Mouse (Mus musculus) heart, embryonic 16.5 days (tissue): ENCODE results near the gene Glrx3. TPM values are rescaled to one million over a fixed set of nuclear protein-coding genes. Genes with fewer than 3 reads are reported as not detected.
"Not testable (repeated sequence)": the region's sequence is repeated elsewhere in the genome, so short reads cannot be mapped to it uniquely, and the experiment has no call there.

Experiments
- ATAC-seq: fragments of 200-750 bp; cut with Nextera tagmentation; replicated peaks from 2 replicates; pipeline ENCODE4 v1.8.0; 2017; ENCODE audit warnings: moderate number of reproducible peaks; ENCODE audit not compliant: insufficient read depth, low FRiP score; ENCODE audit errors: extremely low read depth
- H3K27ac ChIP-seq: fragments of 300-500 bp; sonication (generic); 2 replicates; pipeline ENCODE4 v1.5.1; 2014; ENCODE audit warnings: mild to moderate bottlenecking, low read length, control low read depth, moderate library complexity
- H3K27me3 ChIP-seq: fragments of 300-500 bp; sonication (generic); 2 replicates; pipeline ENCODE4 v1.6.1; 2014; ENCODE audit warnings: low read length, mixed read lengths; ENCODE audit not compliant: control insufficient read depth, insufficient read depth
- H3K36me3 ChIP-seq: fragments of 300-500 bp; sonication (generic); 2 replicates; pipeline ENCODE4 v1.6.1; 2014; ENCODE audit not compliant: control insufficient read depth, insufficient read depth
- H3K4me1 ChIP-seq: fragments of 300-500 bp; sonication (generic); 2 replicates; pipeline ENCODE4 v1.6.1; 2014; ENCODE audit warnings: low read length, mixed read lengths; ENCODE audit not compliant: control insufficient read depth, insufficient read depth
- H3K4me2 ChIP-seq: fragments of 300-500 bp; sonication (generic); 2 replicates; pipeline ENCODE4 v1.6.1; 2014; ENCODE audit warnings: low read depth, mild to moderate bottlenecking, control low read depth, low read length
- H3K4me3 ChIP-seq: fragments of 300-500 bp; sonication (generic); 2 replicates; pipeline ENCODE4 v1.5.1; 2014; ENCODE audit warnings: mild to moderate bottlenecking, control low read depth, low read length
- H3K9ac ChIP-seq: fragments of 300-500 bp; sonication (generic); 2 replicates; pipeline ENCODE4 v1.6.1; 2014; ENCODE audit warnings: low read length, control low read depth
- H3K9me3 ChIP-seq: fragments of 300-500 bp; sonication (generic); replicated peaks from 2 replicates; pipeline ENCODE4 v1.6.1; 2016; ENCODE audit warnings: low read length; ENCODE audit not compliant: control insufficient read depth
- WGBS: fragments of 180-500 bp; shearing (Covaris S2); extraction: QIAGEN DNeasy Blood & Tissue Kit; methylation state at CpG from one replicate; pipeline ENCODE4 v1.1.7; 2014; 5-methylcytosine and 5-hydroxymethylcytosine counted together
- polyA plus RNA-seq: library from polyadenylated mRNA; unstranded; fragments of >200 nt; fragmentation: Nextera tagmentation; extraction: Ambion mirVana; gene quantifications from 2 replicates; pipeline ENCODE4 v1.2.1, GENCODE M21; 2015

Gene Glrx3
- polyA plus RNA-seq, 1 experiment from 2014 or later, result 176 TPM

- WGBS, result 70% methylated on average over 8 of the region's 8 CpGs
- no peak for ATAC-seq
Measured at GRCm38 (mm10) chr7:137414710-137415109, 22.7 kb upstream of the Glrx3 start.

GRCm38 (mm10) chr7:137420550-137420949 lies 16.9 kb upstream of the Glrx3 start:
- Histone ChIP-seq H3K4me3 (no peak overlapping the region), H3K36me3 (no peaks in the 10 kb centered on the region), H3K4me1 (no peaks in the 10 kb centered on the region), H3K27me3 (no peaks in the 10 kb centered on the region), H3K4me2 (no peak overlapping the region), H3K9me3 (no peaks in the 10 kb centered on the region), H3K27ac (no peak overlapping the region), H3K9ac (no peak overlapping the region)
- ATAC-seq, result no peak
- WGBS, result 73% methylated on average over 2 of the region's 2 CpGs

More at GRCm38 (mm10) chr7:137414710-137415109, 22.7 kb upstream of the Glrx3 start:
- no peak overlapping the region for H3K27ac ChIP-seq
- peaks cover 4% of the 10 kb centered on the region for H3K4me1 ChIP-seq
- H3K4me2 ChIP-seq, result no peak overlapping the region
- no peak overlapping the region for H3K9ac ChIP-seq
- H3K4me3 ChIP-seq, result no peak overlapping the region
- no peaks in the 10 kb centered on the region for H3K9me3 ChIP-seq
- H3K27me3 ChIP-seq, result no peaks in the 10 kb centered on the region
- no peaks in the 10 kb centered on the region for H3K36me3 ChIP-seq

- no peak overlapping the region for H3K4me2 ChIP-seq
- H3K9ac ChIP-seq, result no peak overlapping the region
- ATAC-seq, result no peak
- H3K4me3 ChIP-seq, result no peak overlapping the region
- H3K9me3 ChIP-seq, result no peaks in the 10 kb centered on the region
- no peaks in the 10 kb centered on the region for H3K36me3 ChIP-seq
- H3K4me1 ChIP-seq, result no peaks in the 10 kb centered on the region
- WGBS, result 96% methylated on average over 4 of the region's 4 CpGs
- H3K27ac ChIP-seq, result no peak overlapping the region
- no peaks in the 10 kb centered on the region for H3K27me3 ChIP-seq
Measured at GRCm38 (mm10) chr7:137421236-137421635, 16.2 kb upstream of the Glrx3 start.

- H3K4me3 ChIP-seq, result no peak overlapping the region
- WGBS, result 46% methylated on average over 4 of the region's 4 CpGs
- no peak for ATAC-seq
Measured at GRCm38 (mm10) chr7:137426693-137427092, 10.7 kb upstream of the Glrx3 start.

GRCm38 (mm10) chr7:137431769-137432603 lies 5.4 kb upstream of the Glrx3 start:
- Histone ChIP-seq H3K27me3 (no peaks in the 10 kb centered on the region), H3K4me3 (no peak overlapping the region), H3K36me3 (no peaks in the 10 kb centered on the region), H3K27ac (no peak overlapping the region), H3K9me3 (no peaks in the 10 kb centered on the region), H3K9ac (no peak overlapping the region), H3K4me1 (no peaks in the 10 kb centered on the region), H3K4me2 (no peak overlapping the region)
- 59% methylated on average over 13 of the region's 13 CpGs for WGBS
- ATAC-seq, result no peak

More at GRCm38 (mm10) chr7:137426693-137427092, 10.7 kb upstream of the Glrx3 start:
- no peak overlapping the region for H3K4me2 ChIP-seq
- no peaks in the 10 kb centered on the region for H3K27me3 ChIP-seq
- no peaks in the 10 kb centered on the region for H3K9me3 ChIP-seq
- no peaks in the 10 kb centered on the region for H3K4me1 ChIP-seq
- no peak overlapping the region for H3K27ac ChIP-seq
- no peaks in the 10 kb centered on the region for H3K36me3 ChIP-seq
- no peak overlapping the region for H3K9ac ChIP-seq

GRCm38 (mm10) chr7:137436901-137437300 lies 513 bp upstream of the Glrx3 start:
- WGBS, result 79% methylated on average over 6 of the region's 6 CpGs
- H3K36me3 ChIP-seq, result no peaks in the 10 kb centered on the region
- H3K27ac ChIP-seq, result peak overlapping the region; percentile 87
- ATAC-seq, result no peak
- no peaks in the 10 kb centered on the region for H3K9me3 ChIP-seq
- peaks cover 15% of the 10 kb centered on the region for H3K4me1 ChIP-seq
- H3K4me3 ChIP-seq, result peak overlapping the region; percentile 98
- H3K4me2 ChIP-seq, result peak overlapping the region; percentile 47; the same call in 1 of the 2 replicates
- no peaks in the 10 kb centered on the region for H3K27me3 ChIP-seq
- H3K9ac ChIP-seq, result no peak overlapping the region

- peak overlapping the region; percentile 88 for H3K4me2 ChIP-seq
- peak; percentile 6; the same call in 1 of the 2 replicates for ATAC-seq
- peak overlapping the region; percentile 87 for H3K27ac ChIP-seq
- H3K4me3 ChIP-seq, result peak overlapping the region; percentile 98
- 3% methylated on average over 7 of the region's 7 CpGs for whole genome bisulfite sequencing
- peak overlapping the region; percentile 97 for H3K9ac ChIP-seq
- H3K36me3 ChIP-seq, result no peaks in the 10 kb centered on the region
- no peaks in the 10 kb centered on the region for H3K9me3 ChIP-seq
- H3K4me1 ChIP-seq, result peaks cover 15% of the 10 kb centered on the region
- H3K27me3 ChIP-seq, result no peaks in the 10 kb centered on the region
Measured at GRCm38 (mm10) chr7:137438179-137438550, 751 bp downstream of the Glrx3 start.

- Histone ChIP-seq H3K4me1 (peaks cover 19% of the 10 kb centered on the region), H3K4me2 (peak overlapping the region; percentile 88), H3K4me3 (peak overlapping the region; percentile 98)
- not testable (repeated sequence) for H3K9ac ChIP-seq, H3K27ac ChIP-seq, H3K9me3 ChIP-seq, ATAC-seq, H3K36me3 ChIP-seq, H3K27me3 ChIP-seq
- 86% methylated on average over 7 of the region's 7 CpGs for WGBS
Measured at GRCm38 (mm10) chr7:137438962-137439361, 1.5 kb downstream of the Glrx3 start.

GRCm38 (mm10) chr7:137442951-137443350 lies 5.5 kb downstream of the Glrx3 start:
- H3K4me1 ChIP-seq, result peaks cover 19% of the 10 kb centered on the region
- no peak overlapping the region for H3K9ac ChIP-seq
- WGBS, result 88% methylated on average over 4 of the region's 4 CpGs
- ATAC-seq, result no peak
- H3K9me3 ChIP-seq, result no peaks in the 10 kb centered on the region
- H3K27ac ChIP-seq, result no peak overlapping the region
- no peak overlapping the region for H3K4me3 ChIP-seq
- no peak overlapping the region for H3K4me2 ChIP-seq
- H3K36me3 ChIP-seq, result peaks cover 11% of the 10 kb centered on the region
- H3K27me3 ChIP-seq, result no peaks in the 10 kb centered on the region
